Mouse (Mus musculus) mouse trophoblast stem cell (cell line): ENCODE results near the gene Nepro.

ENCODE experiments used
- in situ Hi-C, 2 experiments: fragments of 300-500 bp; cut with MseI, MboI; formaldehyde crosslinking; loops; 2 replicates in 1 of 2; 3 replicates in 1 of 2; pipeline ENCODE4 v1.15.1; 2025

Nepro gene

DNA sequence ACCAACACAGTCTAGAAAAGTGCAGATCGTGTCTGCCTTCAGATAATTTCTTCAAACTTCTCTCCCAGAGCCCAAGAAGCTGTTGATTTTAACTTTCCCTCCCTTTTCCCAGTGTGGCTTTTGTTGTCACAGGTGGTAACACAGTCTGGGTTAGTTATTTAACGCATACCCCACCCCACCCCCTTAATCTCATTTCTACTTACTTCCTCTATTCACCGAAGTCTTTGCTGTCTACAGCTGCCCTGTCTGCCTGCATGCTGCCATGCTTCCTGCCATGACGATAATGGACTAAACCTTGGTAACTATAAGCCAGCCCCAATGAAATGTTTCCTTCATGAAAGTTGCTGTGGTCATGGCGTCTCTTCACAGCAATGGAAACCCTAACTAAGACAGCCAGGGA is 21.8 kb upstream of the Nepro start:
- in situ Hi-C loops, result no loop called here

GRCm38 (mm10) chr16:44703458-44703857 is 20.6 kb upstream of the Nepro start:
- in situ Hi-C loops, result no loop called here

GRCm38 (mm10) chr16:44716305-44717140 is 7.6 kb upstream of the Nepro start:
- in situ Hi-C loops, result no loop called here

GRCm38 (mm10) chr16:44717141-44717634 is 6.9 kb upstream of the Nepro start:
- in situ Hi-C loops, result no loop called here

GRCm38 (mm10) chr16:44717838-44718237 is 6.3 kb upstream of the Nepro start:
- in situ Hi-C loops, result no loop called here

GRCm38 (mm10) chr16:44719349-44719748 is 4.8 kb upstream of the Nepro start:
- in situ Hi-C loops, result no loop called here

- in situ Hi-C loops, result no loop called here
Measured at GRCm38 (mm10) chr16:44720518-44720917, 3.6 kb upstream of the Nepro start.

DNA sequence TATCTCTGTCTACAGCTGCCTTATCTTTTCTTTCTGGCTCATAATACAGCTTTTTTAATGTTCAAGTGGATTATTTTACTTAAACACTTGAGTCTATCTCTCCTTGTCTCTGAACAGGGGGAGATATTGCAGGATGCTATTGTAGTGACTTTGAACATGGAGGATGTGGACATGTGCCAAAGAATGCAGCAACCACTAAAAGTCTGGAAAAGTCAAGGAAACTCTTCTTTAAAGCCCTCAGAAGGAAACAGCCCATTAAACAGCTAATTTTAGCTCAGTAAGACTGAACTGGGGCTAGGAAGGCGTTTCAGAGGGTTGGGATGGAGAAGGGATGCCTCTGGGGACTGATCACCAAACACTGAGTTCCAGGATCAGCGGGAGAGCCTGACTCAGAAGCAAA is 1.4 kb upstream of the Nepro start:
- in situ Hi-C loops, result no loop called here

DNA sequence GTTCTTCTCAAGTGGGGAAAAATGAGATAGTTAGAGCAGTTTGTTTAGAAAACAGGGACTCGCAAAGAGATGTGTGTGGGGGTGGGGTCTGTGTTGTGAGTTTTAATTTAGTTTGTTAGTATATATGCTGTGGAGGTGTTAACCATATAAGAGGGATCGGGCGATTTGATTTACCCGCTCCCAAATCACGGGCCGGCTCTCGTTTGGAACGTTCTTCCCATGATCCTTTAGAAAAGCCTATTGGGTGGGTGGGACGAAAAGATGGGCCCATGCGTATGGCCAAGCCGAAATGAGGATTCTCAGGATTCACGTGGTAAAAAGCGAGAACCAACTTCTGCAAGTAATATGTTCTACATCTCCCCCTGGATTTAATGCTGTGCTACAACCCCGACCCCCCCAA is 746 bp downstream of the Nepro start:
- in situ Hi-C loops, result no loop called here

- in situ Hi-C loops, result no loop called here
Measured at GRCm38 (mm10) chr16:44725286-44726223, 1.5 kb downstream of the Nepro start.

- in situ Hi-C loops, result no loop called here
Measured at GRCm38 (mm10) chr16:44727525-44727924, 3.4 kb downstream of the Nepro start.

DNA sequence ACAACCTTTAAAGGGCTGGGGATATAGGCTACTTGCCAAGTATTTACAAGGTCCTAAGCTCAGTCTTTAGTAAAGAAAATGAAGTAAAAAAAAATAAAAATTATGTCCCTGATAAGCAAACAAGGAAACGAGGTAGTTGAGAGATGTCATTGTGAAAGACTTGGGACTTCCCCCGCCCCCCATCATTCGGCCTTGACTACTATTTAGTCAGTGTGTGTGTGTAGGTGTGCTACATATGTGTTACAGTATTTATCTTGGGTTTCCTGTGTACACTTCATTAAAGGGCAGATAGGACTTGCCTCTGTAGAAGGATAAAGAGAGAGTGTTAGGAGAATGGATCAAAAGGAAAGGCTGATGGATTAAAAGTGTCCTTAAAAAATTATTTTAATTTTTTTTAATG is 10.0 kb downstream of the Nepro start:
- in situ Hi-C loops, result no loop called here

- in situ Hi-C loops, result no loop called here
Measured at GRCm38 (mm10) chr16:44735676-44736075, 11.6 kb downstream of the Nepro start.

GRCm38 (mm10) chr16:44736118-44736517 is 12.0 kb downstream of the Nepro start:
- in situ Hi-C loops, result no loop called here

GRCm38 (mm10) chr16:44742753-44743152 is 18.7 kb downstream of the Nepro start:
- in situ Hi-C loops, result no loop called here

DNA sequence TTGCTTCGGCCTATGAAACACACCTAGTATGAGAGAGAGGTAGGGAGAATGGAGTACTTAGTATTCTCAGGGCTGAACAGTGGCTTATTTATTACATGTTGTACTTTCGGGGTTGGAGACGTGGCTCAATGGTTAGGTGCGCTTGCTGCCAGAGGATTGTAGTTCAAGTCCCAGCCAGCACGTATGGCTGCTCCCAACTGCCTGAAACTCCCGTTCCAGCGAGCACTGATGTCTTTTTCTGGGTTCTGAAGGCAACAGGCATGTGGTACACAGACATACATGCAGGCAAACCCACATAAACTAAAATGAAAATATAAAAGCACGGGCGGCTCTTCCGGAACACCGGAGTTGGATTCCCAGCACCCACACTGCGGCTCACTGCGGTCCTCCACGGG is 21.4 kb downstream of the Nepro start:
- in situ Hi-C loops, result no loop called here

GRCm38 (mm10) chr16:44745866-44746562 is 21.9 kb downstream of the Nepro start, which contains the start of gene Gtpbp8:
Gtpbp8 (minus strand) TSS chr16:44746363.
- in situ Hi-C loops, result no loop called here

DNA sequence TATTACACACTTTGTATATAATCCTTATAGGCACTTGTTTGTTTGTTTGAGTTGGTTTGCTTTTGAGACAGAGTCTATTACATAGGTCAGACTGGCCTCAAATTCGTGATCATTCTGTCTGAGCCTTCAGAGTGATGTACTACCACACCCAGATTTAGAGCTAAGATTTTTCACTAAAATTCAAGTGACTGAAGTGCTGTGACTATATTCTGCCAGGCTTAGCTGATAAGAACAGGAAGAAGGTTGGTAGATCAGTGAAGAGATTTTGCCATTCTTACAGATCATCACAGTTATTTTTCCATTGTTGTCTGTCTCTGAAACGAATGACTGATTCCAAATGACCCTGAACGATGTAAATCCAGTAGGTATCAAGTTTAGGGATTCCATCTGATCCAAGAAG is 23.9 kb downstream of the Nepro start:
- in situ Hi-C loops, result no loop called here

GRCm38 (mm10) chr16:44757700-44758099 is 33.6 kb downstream of the Nepro start:
- in situ Hi-C loops, result loop anchor here in 1 of 2 experiments (25.0 kb wide), 1 partner anchor 330 kb away; the partner anchor contains the start of gene Ccdc80

GRCm38 (mm10) chr16:44761811-44762210 is 37.7 kb downstream of the Nepro start:
- in situ Hi-C loops, result loop anchor here (10.0 to 25.0 kb wide), 3 partner anchors 263 to 333 kb away; partner anchors contain the start of gene Ccdc80 (in 2 of the 2)

GRCm38 (mm10) chr16:44765555-44766319 is 41.6 kb downstream of the Nepro start, which contains the start of gene Cd200r1:
Cd200r1 (plus strand) TSS chr16:44765736.
- in situ Hi-C loops, result loop anchor here (10.0 to 25.0 kb wide), 3 partner anchors 259 to 329 kb away; partner anchors contain the start of gene Ccdc80 (in 2 of the 2)
